Mouse (Mus musculus) CD8-positive naive resting alpha-beta T cell, adult 2 months (primary cell): Measurements from ENCODE around the gene Olfr1465.

Experiments used
- DNase-seq, 2 experiments: peaks; one replicate each; pipeline ENCODE4 v3.0.0; 2022; ENCODE audit warnings: low read depth in 2 of 2, low spot score in 2 of 2

Olfr1465 gene

GRCm38 (mm10) chr19:13315441-13315840 lies at the start of gene Olfr1465:
Gene Olfr1465 (minus strand): TSS chr19:13315541.
- DNase-seq = no peak

GRCm38 (mm10) chr19:13361936-13362335 lies 46.6 kb upstream of the Olfr1465 start, which contains the start of gene Olfr1467:
Gene Olfr1467 (plus strand): TSS chr19:13362236.
- no peak for DNase-seq

GRCm38 (mm10) chr19:13338562-13338961 lies 23.2 kb upstream of the Olfr1465 start, which contains the start of gene Olfr1466:
Gene Olfr1466 (plus strand): TSS chr19:13338862.
- no peak for DNase-seq
